Mouse (Mus musculus) Muller cell, postnatal 12 days (primary cell): ENCODE measurements around the gene Ppcs.

Source experiments
- DNase-seq: peaks from one replicate; pipeline ENCODE4 v3.0.0-alpha.2; 2015; ENCODE audit errors: inconsistent ontology term

Ppcs gene

GRCm38 (mm10) chr4:119422294-119422964 is at the start of gene Ppcs, which contains the start of gene Zmynd12:
Ppcs (minus strand) TSS chr4:119422420.
Zmynd12 (plus strand) TSS chr4:119422814.
- peak; percentile 93 for DNase-seq

- DNase-seq = peak; percentile 27
These were observed 45.6 kb upstream of the Ppcs start for GRCm38 (mm10) chr4:119467720-119468380.

- no peak for DNase-seq
These were observed 43.6 kb upstream of the Ppcs start for GRCm38 (mm10) chr4:119465841-119466240.

GRCm38 (mm10) chr4:119463756-119464419 is 41.7 kb upstream of the Ppcs start:
- DNase-seq = peak; percentile 32

- peak; percentile 33 for DNase-seq
These were observed 40.9 kb upstream of the Ppcs start for GRCm38 (mm10) chr4:119462858-119463755.

GRCm38 (mm10) chr4:119462457-119462856 is 40.2 kb upstream of the Ppcs start:
- DNase-seq = no peak

GRCm38 (mm10) chr4:119460728-119461141 is 38.5 kb upstream of the Ppcs start:
- peak; percentile 66 for DNase-seq

- DNase-seq = no peak
These were observed 38.1 kb upstream of the Ppcs start for GRCm38 (mm10) chr4:119460296-119460695.

GRCm38 (mm10) chr4:119453533-119453932 is 31.3 kb upstream of the Ppcs start:
- no peak for DNase-seq

GRCm38 (mm10) chr4:119453128-119453527 is 30.9 kb upstream of the Ppcs start:
- no peak for DNase-seq

GRCm38 (mm10) chr4:119450436-119450835 is 28.2 kb upstream of the Ppcs start:
- DNase-seq = no peak

- DNase-seq = no peak
These were observed 25.6 kb upstream of the Ppcs start for GRCm38 (mm10) chr4:119447786-119448185.

- no peak for DNase-seq
These were observed 25.0 kb upstream of the Ppcs start for GRCm38 (mm10) chr4:119447261-119447660.

- DNase-seq = no peak
These were observed 20.3 kb upstream of the Ppcs start for GRCm38 (mm10) chr4:119442539-119442938.

GRCm38 (mm10) chr4:119441836-119442235 is 19.6 kb upstream of the Ppcs start:
- DNase-seq = no peak

- DNase-seq = no peak
These were observed 15.7 kb upstream of the Ppcs start for GRCm38 (mm10) chr4:119437936-119438335.

GRCm38 (mm10) chr4:119430678-119431077 is 8.5 kb upstream of the Ppcs start:
- DNase-seq = no peak

- DNase-seq = no peak
These were observed 5.5 kb upstream of the Ppcs start for GRCm38 (mm10) chr4:119427680-119428079.

- DNase-seq = no peak
These were observed 3.4 kb upstream of the Ppcs start for GRCm38 (mm10) chr4:119425601-119426000.

- no peak for DNase-seq
These were observed 2.9 kb upstream of the Ppcs start for GRCm38 (mm10) chr4:119425077-119425476.

- no peak for DNase-seq
These were observed 313 bp downstream of the Ppcs start for GRCm38 (mm10) chr4:119421921-119422293.

GRCm38 (mm10) chr4:119421191-119421590 is 1.0 kb downstream of the Ppcs start:
- no peak for DNase-seq
